Mouse (Mus musculus) hindbrain, embryonic 12.5 days (tissue): Measurements from ENCODE around the gene Gmds. TPM values are rescaled to one million over a fixed set of nuclear protein-coding genes. Genes with fewer than 3 reads are reported as not detected.

Source experiments
- ATAC-seq: fragments of 200-750 bp; cut with Nextera tagmentation; 2 replicates; pipeline ENCODE4 v1.8.0; 2017; ENCODE audit warnings: moderate TSS enrichment; ENCODE audit not compliant: low FRiP score
- H3K27ac ChIP-seq: fragments of 300-500 bp; sonication (generic); 2 replicates; pipeline ENCODE4 v1.5.1; 2016; ENCODE audit warnings: mild to moderate bottlenecking
- H3K27me3 ChIP-seq: fragments of 300-500 bp; sonication (generic); 2 replicates; pipeline ENCODE4 v1.6.1; 2016; ENCODE audit warnings: mild to moderate bottlenecking
- H3K36me3 ChIP-seq: fragments of 300-500 bp; sonication (generic); 2 replicates; pipeline ENCODE4 v1.6.1; 2016; ENCODE audit warnings: mild to moderate bottlenecking
- H3K4me1 ChIP-seq: fragments of 300-500 bp; sonication (generic); 2 replicates; pipeline ENCODE4 v1.6.1; 2016
- H3K4me2 ChIP-seq: fragments of 300-500 bp; sonication (generic); replicated peaks from 2 replicates; pipeline ENCODE4 v1.6.1; 2016; ENCODE audit warnings: mild to moderate bottlenecking
- H3K4me3 ChIP-seq: fragments of 300-500 bp; sonication (generic); 2 replicates; pipeline ENCODE4 v1.5.1; 2016; ENCODE audit warnings: mild to moderate bottlenecking
- H3K9ac ChIP-seq: fragments of 300-500 bp; sonication (generic); 2 replicates; pipeline ENCODE4 v1.6.1; 2016; ENCODE audit warnings: mild to moderate bottlenecking, moderate library complexity
- H3K9me3 ChIP-seq: fragments of 300-500 bp; sonication (generic); replicated peaks from 2 replicates; pipeline ENCODE4 v1.6.1; 2016; ENCODE audit warnings: mild to moderate bottlenecking
- WGBS: fragments of 180-500 bp; shearing (Covaris S2); methylation state at CpG from one replicate; pipeline ENCODE4 v1.1.7; 2016; 5-methylcytosine and 5-hydroxymethylcytosine counted together
- polyA plus RNA-seq: library from polyadenylated mRNA; unstranded; fragments of >200 nt; fragmentation: Nextera tagmentation; extraction: Ambion mirVana; gene quantifications from 2 replicates; pipeline ENCODE4 v1.2.1, GENCODE M21; 2016

Gmds gene
- polyA plus RNA-seq, 1 experiment from 2014 or later = 34.4 TPM

GRCm38 (mm10) chr13:32036902-32037301, 301.6 kb downstream of the Gmds start:
- H3K4me2 ChIP-seq = no peak overlapping the region
- H3K4me1 ChIP-seq = no peaks in the 10 kb centered on the region
- H3K9me3 ChIP-seq = no peaks in the 10 kb centered on the region
- no peak overlapping the region for H3K4me3 ChIP-seq
- 54% methylated on average over 5 of the region's 5 CpGs for WGBS
- H3K27me3 ChIP-seq = no peaks in the 10 kb centered on the region
- no peak overlapping the region for H3K9ac ChIP-seq
- H3K36me3 ChIP-seq = no peaks in the 10 kb centered on the region
- ATAC-seq = no peak
- no peak overlapping the region for H3K27ac ChIP-seq

GRCm38 (mm10) chr13:32034799-32035448, 303.6 kb downstream of the Gmds start:
- Histone ChIP-seq H3K4me2 (no peak overlapping the region), H3K4me1 (no peaks in the 10 kb centered on the region), H3K4me3 (no peak overlapping the region), H3K27me3 (no peaks in the 10 kb centered on the region), H3K36me3 (no peaks in the 10 kb centered on the region), H3K9me3 (no peaks in the 10 kb centered on the region), H3K27ac (no peak overlapping the region), H3K9ac (no peak overlapping the region)
- WGBS = 80% methylated on average over 6 of the region's 6 CpGs
- no peak for ATAC-seq

- 51% methylated on average over 8 of the region's 8 CpGs for WGBS
- Histone ChIP-seq H3K9me3 (no peaks in the 10 kb centered on the region), H3K9ac (no peak overlapping the region), H3K4me2 (no peak overlapping the region), H3K4me3 (no peak overlapping the region), H3K27ac (no peak overlapping the region), H3K36me3 (no peaks in the 10 kb centered on the region), H3K27me3 (no peaks in the 10 kb centered on the region), H3K4me1 (no peaks in the 10 kb centered on the region)
- ATAC-seq = no peak
Measured at GRCm38 (mm10) chr13:32034139-32034538, 304.4 kb downstream of the Gmds start.

GRCm38 (mm10) chr13:32026226-32026975, 312.1 kb downstream of the Gmds start:
- no peak for ATAC-seq
- WGBS = 79% methylated on average over 6 of the region's 6 CpGs

GRCm38 (mm10) chr13:32024822-32025221, 313.7 kb downstream of the Gmds start:
- Histone ChIP-seq H3K4me3 (no peak overlapping the region), H3K9me3 (no peaks in the 10 kb centered on the region), H3K4me2 (no peak overlapping the region), H3K27ac (no peak overlapping the region), H3K27me3 (no peaks in the 10 kb centered on the region), H3K4me1 (no peaks in the 10 kb centered on the region), H3K36me3 (no peaks in the 10 kb centered on the region), H3K9ac (no peak overlapping the region)
- no peak for ATAC-seq

More at GRCm38 (mm10) chr13:32026226-32026975, 312.1 kb downstream of the Gmds start:
- H3K9ac ChIP-seq = no peak overlapping the region
- H3K4me2 ChIP-seq = no peak overlapping the region
- no peaks in the 10 kb centered on the region for H3K36me3 ChIP-seq
- H3K27ac ChIP-seq = no peak overlapping the region
- no peak overlapping the region for H3K4me3 ChIP-seq
- no peaks in the 10 kb centered on the region for H3K4me1 ChIP-seq
- no peaks in the 10 kb centered on the region for H3K27me3 ChIP-seq
- H3K9me3 ChIP-seq = no peaks in the 10 kb centered on the region

- Histone ChIP-seq H3K27ac (no peak overlapping the region), H3K27me3 (no peaks in the 10 kb centered on the region), H3K36me3 (no peaks in the 10 kb centered on the region), H3K4me3 (no peak overlapping the region), H3K9me3 (no peaks in the 10 kb centered on the region), H3K4me1 (peaks cover 7% of the 10 kb centered on the region), H3K4me2 (no peak overlapping the region), H3K9ac (no peak overlapping the region)
- no peak for ATAC-seq
- WGBS = 68% methylated on average over 6 of the region's 6 CpGs
Measured at GRCm38 (mm10) chr13:32020455-32021249, 317.9 kb downstream of the Gmds start.

GRCm38 (mm10) chr13:32019256-32019620, 319.3 kb downstream of the Gmds start:
- peaks cover 7% of the 10 kb centered on the region for H3K4me1 ChIP-seq
- H3K4me3 ChIP-seq = no peak overlapping the region
- H3K36me3 ChIP-seq = no peaks in the 10 kb centered on the region
- no peak overlapping the region for H3K27ac ChIP-seq
- H3K9me3 ChIP-seq = no peaks in the 10 kb centered on the region
- H3K27me3 ChIP-seq = no peaks in the 10 kb centered on the region
- ATAC-seq = no peak
- no peak overlapping the region for H3K4me2 ChIP-seq
- no peak overlapping the region for H3K9ac ChIP-seq

GRCm38 (mm10) chr13:32018518-32019255, 319.9 kb downstream of the Gmds start:
- Histone ChIP-seq H3K9ac (no peak overlapping the region), H3K4me3 (no peak overlapping the region), H3K4me2 (no peak overlapping the region), H3K9me3 (no peaks in the 10 kb centered on the region), H3K4me1 (peaks cover 7% of the 10 kb centered on the region), H3K36me3 (no peaks in the 10 kb centered on the region), H3K27me3 (no peaks in the 10 kb centered on the region), H3K27ac (peak overlapping the region; percentile 17; the same call in 1 of the 2 replicates)
- peak; percentile 83 for ATAC-seq
- whole genome bisulfite sequencing = 60% methylated on average over 4 of the region's 4 CpGs

GRCm38 (mm10) chr13:32008802-32009201, 329.7 kb downstream of the Gmds start:
- no peak for ATAC-seq
- Histone ChIP-seq H3K9me3 (no peaks in the 10 kb centered on the region), H3K4me3 (no peak overlapping the region), H3K4me2 (no peak overlapping the region), H3K36me3 (no peaks in the 10 kb centered on the region), H3K9ac (no peak overlapping the region), H3K27ac (0 out of 2 replicates have a peak overlapping the region, but pooled peaks have one; percentile 7), H3K4me1 (0 out of 2 replicates have a peak, but pooled peaks cover 3% of the 10 kb centered on the region), H3K27me3 (no peaks in the 10 kb centered on the region)
- WGBS = 26% methylated on average over 4 of the region's 4 CpGs

GRCm38 (mm10) chr13:32008116-32008641, 330.4 kb downstream of the Gmds start:
- WGBS = 53% methylated on average over 7 of the region's 7 CpGs
- Histone ChIP-seq H3K27ac (no peak overlapping the region), H3K4me2 (no peak overlapping the region), H3K36me3 (no peaks in the 10 kb centered on the region), H3K4me1 (0 out of 2 replicates have a peak, but pooled peaks cover 3% of the 10 kb centered on the region), H3K4me3 (no peak overlapping the region), H3K27me3 (no peaks in the 10 kb centered on the region), H3K9me3 (no peaks in the 10 kb centered on the region), H3K9ac (no peak overlapping the region)
- ATAC-seq = no peak

GRCm38 (mm10) chr13:31993391-31993790, 345.1 kb downstream of the Gmds start:
- Histone ChIP-seq H3K4me3 (no peak overlapping the region), H3K36me3 (no peaks in the 10 kb centered on the region), H3K9me3 (peaks cover 8% of the 10 kb centered on the region; the same call in 1 of the 2 replicates), H3K27ac (no peak overlapping the region), H3K4me2 (no peak overlapping the region), H3K4me1 (peaks cover 5% of the 10 kb centered on the region), H3K9ac (no peak overlapping the region), H3K27me3 (no peaks in the 10 kb centered on the region)
- ATAC-seq = no peak
- 77% methylated on average over 4 of the region's 4 CpGs for WGBS
